Mouse (Mus musculus) mesoderm, embryonic 11.5 days (tissue): ENCODE data around the gene Tfr2.
"Not testable (repeated sequence)": the region's sequence is repeated elsewhere in the genome, so short reads cannot be mapped to it uniquely, and the experiment has no call there.

Experiments used
- DNase-seq: peaks from one replicate; pipeline ENCODE4 v3.0.0-alpha.2; 2012; ENCODE audit warnings: low read depth, low spot score

Tfr2 gene

GRCm38 (mm10) chr5:137583670-137584169 is 14.1 kb downstream of the Tfr2 start:
- DNase-seq: peak; percentile 67

- DNase-seq: peak; percentile 69
Measured at GRCm38 (mm10) chr5:137584976-137585375, 15.3 kb downstream of the Tfr2 start.

GRCm38 (mm10) chr5:137590507-137590906 is 20.9 kb downstream of the Tfr2 start:
- DNase-seq: no peak

- DNase-seq: no peak
Measured at GRCm38 (mm10) chr5:137595921-137596320, 26.3 kb downstream of the Tfr2 start.

- DNase-seq: no peak
Measured at GRCm38 (mm10) chr5:137596601-137597261, 27.1 kb downstream of the Tfr2 start.

- no peak for DNase-seq
Measured at GRCm38 (mm10) chr5:137597625-137598024, 28.0 kb downstream of the Tfr2 start.

GRCm38 (mm10) chr5:137598100-137598826 is 28.6 kb downstream of the Tfr2 start:
- no peak for DNase-seq

- no peak for DNase-seq
Measured at GRCm38 (mm10) chr5:137599600-137599999, 30.0 kb downstream of the Tfr2 start.

- DNase-seq: no peak
Measured at GRCm38 (mm10) chr5:137600281-137600618, 30.6 kb downstream of the Tfr2 start.

GRCm38 (mm10) chr5:137600619-137601364 is 31.2 kb downstream of the Tfr2 start, which contains the start of gene Mospd3:
Mospd3 (minus strand) TSS chr5:137601058.
- peak; percentile 98 for DNase-seq

GRCm38 (mm10) chr5:137601365-137601729 is 31.7 kb downstream of the Tfr2 start:
- DNase-seq: no peak

- DNase-seq: no peak
Measured at GRCm38 (mm10) chr5:137607860-137608653, 38.4 kb downstream of the Tfr2 start.

GRCm38 (mm10) chr5:137608654-137609190 is 39.1 kb downstream of the Tfr2 start:
- DNase-seq: no peak

- DNase-seq: no peak
Measured at GRCm38 (mm10) chr5:137609292-137609691, 39.7 kb downstream of the Tfr2 start.

- DNase-seq: no peak
Measured at GRCm38 (mm10) chr5:137610056-137610455, 40.4 kb downstream of the Tfr2 start.

- DNase-seq: peak; percentile 93
Measured at GRCm38 (mm10) chr5:137610548-137611244, 41.1 kb downstream of the Tfr2 start.

GRCm38 (mm10) chr5:137611245-137611602 is 41.6 kb downstream of the Tfr2 start:
- peak; percentile 77 for DNase-seq

- DNase-seq: no peak
Measured at GRCm38 (mm10) chr5:137613076-137613475, 43.4 kb downstream of the Tfr2 start.

GRCm38 (mm10) chr5:137613550-137613949 is 43.9 kb downstream of the Tfr2 start, which contains the start of gene Pcolce:
Pcolce (minus strand) TSS chr5:137613784.
- no peak for DNase-seq

GRCm38 (mm10) chr5:137614921-137615320 is 45.3 kb downstream of the Tfr2 start:
- DNase-seq: not testable (repeated sequence)

- no peak for DNase-seq
Measured at GRCm38 (mm10) chr5:137615347-137615746, 45.7 kb downstream of the Tfr2 start.
